Mouse (Mus musculus) MN1 (cell line): Measurements from ENCODE around the gene Arl3.
A peak's percentile ranks its signal among the peaks of the same experiment; 100 is the strongest.

Experiments used
- DNase-seq: peaks from one replicate; pipeline ENCODE4 v3.0.0-alpha.2; 2016; ENCODE audit warnings: low spot score

Arl3 gene

GRCm38 (mm10) chr19:46500581-46501341 is 72.2 kb downstream of the Arl3 start:
- DNase-seq: peak; percentile 70

GRCm38 (mm10) chr19:46499836-46500580 is 73.0 kb downstream of the Arl3 start:
- peak; percentile 97 for DNase-seq

- no peak for DNase-seq
These were observed 73.5 kb downstream of the Arl3 start for GRCm38 (mm10) chr19:46499539-46499835.

- no peak for DNase-seq
These were observed 75.8 kb downstream of the Arl3 start for GRCm38 (mm10) chr19:46497230-46497629.

GRCm38 (mm10) chr19:46495136-46495535 is 77.9 kb downstream of the Arl3 start:
- no peak for DNase-seq

GRCm38 (mm10) chr19:46490634-46491033 is 82.4 kb downstream of the Arl3 start:
- DNase-seq: peak; percentile 53

GRCm38 (mm10) chr19:46489448-46489847 is 83.5 kb downstream of the Arl3 start:
- no peak for DNase-seq

- no peak for DNase-seq
These were observed 86.3 kb downstream of the Arl3 start for GRCm38 (mm10) chr19:46486709-46487108.

GRCm38 (mm10) chr19:46485847-46486246 is 87.2 kb downstream of the Arl3 start:
- DNase-seq: no peak

- peak; percentile 73 for DNase-seq
These were observed 88.5 kb downstream of the Arl3 start for GRCm38 (mm10) chr19:46484518-46484917.

GRCm38 (mm10) chr19:46483701-46484328 is 89.2 kb downstream of the Arl3 start:
- no peak for DNase-seq

GRCm38 (mm10) chr19:46482896-46483516 is 90.0 kb downstream of the Arl3 start:
- DNase-seq: no peak

GRCm38 (mm10) chr19:46481756-46482155 is 91.2 kb downstream of the Arl3 start:
- no peak for DNase-seq

GRCm38 (mm10) chr19:46481352-46481751 is 91.6 kb downstream of the Arl3 start:
- DNase-seq: no peak
